Mouse (Mus musculus): ENCODE results near the gene Trnp1.

DNA sequence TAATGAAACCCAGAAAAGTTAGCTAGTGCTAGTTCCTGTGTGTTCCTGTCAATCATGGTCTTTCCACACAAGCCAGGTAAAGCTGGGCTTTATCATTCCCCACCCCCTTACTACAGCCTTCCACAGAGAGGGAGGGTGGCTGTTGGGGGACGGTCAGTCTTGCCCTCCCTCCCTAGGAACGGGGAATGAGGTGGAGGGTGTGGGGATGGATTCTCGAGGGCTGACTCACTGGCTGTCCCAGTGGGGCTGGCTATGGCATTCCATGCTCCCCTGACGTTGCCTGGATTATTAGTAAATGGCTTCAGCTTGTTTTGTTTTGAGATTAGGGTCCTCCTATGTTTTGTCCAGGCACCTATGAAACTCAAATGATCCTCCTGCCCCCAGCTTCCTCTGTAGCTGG lies 16.9 kb downstream of the Trnp1 start:
- no peak for TF ChIP-seq CTCF (IDR thresholded peaks at IDR 0.05; ENCODE audit: control insufficient read depth, insufficient read depth, insufficient read length)
- no peak for TF ChIP-seq CEBPB (IDR thresholded peaks at IDR 0.05; ENCODE audit: low read depth)
- TF ChIP-seq USF1 (IDR thresholded peaks at IDR 0.05; ENCODE audit: low read depth), result no peak
- TF ChIP-seq MAX (IDR thresholded peaks at IDR 0.05), result peak; percentile 36
- TF ChIP-seq MYOG (IDR thresholded peaks at IDR 0.05; ENCODE audit: control insufficient read depth, extremely low read depth, insufficient read length), result no peak
